Mouse (Mus musculus) retina, adult 2 months (tissue): ENCODE measurements around the gene Paf1.

ENCODE experiments used
- DNase-seq: peaks from one replicate; pipeline ENCODE4 v3.0.0-alpha.2; 2012; ENCODE audit warnings: low read depth, low spot score

Gene Paf1

GRCm38 (mm10) chr7:28370977-28371513, 21.7 kb upstream of the Paf1 start:
- DNase-seq = no peak

- no peak for DNase-seq
Measured at GRCm38 (mm10) chr7:28371514-28371989, 21.2 kb upstream of the Paf1 start.

- DNase-seq = peak; percentile 92
Measured at GRCm38 (mm10) chr7:28372251-28373108, 20.3 kb upstream of the Paf1 start, which contains the start of gene Plekhg2. Plekhg2 (minus strand) TSS chr7:28372599.

GRCm38 (mm10) chr7:28373131-28373581, 19.6 kb upstream of the Paf1 start:
- DNase-seq = peak; percentile 70

- DNase-seq = no peak
Measured at GRCm38 (mm10) chr7:28373891-28374495, 18.8 kb upstream of the Paf1 start.

GRCm38 (mm10) chr7:28374647-28375046, 18.1 kb upstream of the Paf1 start:
- no peak for DNase-seq

GRCm38 (mm10) chr7:28375176-28375921, 17.4 kb upstream of the Paf1 start:
- DNase-seq = no peak

GRCm38 (mm10) chr7:28376011-28376771, 16.6 kb upstream of the Paf1 start:
- DNase-seq = no peak

GRCm38 (mm10) chr7:28377190-28378065, 15.3 kb upstream of the Paf1 start:
- no peak for DNase-seq

GRCm38 (mm10) chr7:28378066-28378690, 14.6 kb upstream of the Paf1 start:
- DNase-seq = no peak

GRCm38 (mm10) chr7:28378769-28379651, 13.7 kb upstream of the Paf1 start:
- DNase-seq = peak; percentile 60

GRCm38 (mm10) chr7:28380237-28381016, 12.3 kb upstream of the Paf1 start, which contains the start of gene Zfp36:
Zfp36 (minus strand) TSS chr7:28380253.
- DNase-seq = no peak

GRCm38 (mm10) chr7:28381017-28381790, 11.5 kb upstream of the Paf1 start:
- DNase-seq = no peak

- no peak for DNase-seq
Measured at GRCm38 (mm10) chr7:28381938-28382337, 10.8 kb upstream of the Paf1 start.

GRCm38 (mm10) chr7:28382347-28382951, 10.3 kb upstream of the Paf1 start:
- no peak for DNase-seq

GRCm38 (mm10) chr7:28382981-28383396, 9.8 kb upstream of the Paf1 start:
- DNase-seq = no peak
